Mouse (Mus musculus): ENCODE measurements around the gene Usp7.
A peak's percentile ranks its signal among the peaks of the same experiment; 100 is the strongest.
"Not testable (repeated sequence)": the region's sequence is repeated elsewhere in the genome, so short reads cannot be mapped to it uniquely, and the experiment has no call there.

The Usp7 gene

GRCm38 (mm10) chr16:8783198-8783913 lies 8.8 kb downstream of the Usp7 start:
- no peak for DNase-seq (ENCODE audit: low spot score in 2 of 2)

GRCm38 (mm10) chr16:8781660-8782059 lies 10.4 kb downstream of the Usp7 start:
- DNase-seq (ENCODE audit: low spot score in 2 of 2) = no peak

- DNase-seq (ENCODE audit: low spot score in 2 of 2) = no peak
Observed at GRCm38 (mm10) chr16:8781191-8781590, 10.9 kb downstream of the Usp7 start.

- no peak for DNase-seq (ENCODE audit: low spot score in 2 of 2)
Observed at GRCm38 (mm10) chr16:8780187-8780586, 11.9 kb downstream of the Usp7 start.

GRCm38 (mm10) chr16:8778697-8779096 lies 13.4 kb downstream of the Usp7 start:
- no peak for DNase-seq (ENCODE audit: low spot score in 2 of 2)

- DNase-seq (ENCODE audit: low spot score in 2 of 2) = no peak
Observed at GRCm38 (mm10) chr16:8777202-8777601, 14.9 kb downstream of the Usp7 start.

GRCm38 (mm10) chr16:8776634-8777033 lies 15.5 kb downstream of the Usp7 start:
- DNase-seq (ENCODE audit: low spot score in 2 of 2) = no peak

GRCm38 (mm10) chr16:8771086-8771485 lies 21.0 kb downstream of the Usp7 start:
- no peak for DNase-seq (ENCODE audit: low spot score in 2 of 2)

GRCm38 (mm10) chr16:8770342-8770741 lies 21.8 kb downstream of the Usp7 start:
- not testable (repeated sequence) for DNase-seq (ENCODE audit: low spot score in 2 of 2)

- no peak for DNase-seq (ENCODE audit: low spot score in 2 of 2)
Observed at GRCm38 (mm10) chr16:8769466-8769865, 22.6 kb downstream of the Usp7 start.

GRCm38 (mm10) chr16:8769065-8769464 lies 23.0 kb downstream of the Usp7 start:
- peak; percentile 50 to 61 for DNase-seq (ENCODE audit: low spot score in 2 of 2)

- no peak for DNase-seq (ENCODE audit: low spot score in 2 of 2)
Observed at GRCm38 (mm10) chr16:8768588-8768987, 23.5 kb downstream of the Usp7 start.

- DNase-seq (ENCODE audit: low spot score in 2 of 2) = no peak
Observed at GRCm38 (mm10) chr16:8768071-8768470, 24.0 kb downstream of the Usp7 start.

- peak; percentile 28 to 43 for DNase-seq (ENCODE audit: low spot score in 2 of 2)
Observed at GRCm38 (mm10) chr16:8767133-8768052, 24.7 kb downstream of the Usp7 start.

- DNase-seq (ENCODE audit: low spot score in 2 of 2) = no peak
Observed at GRCm38 (mm10) chr16:8766196-8766595, 25.9 kb downstream of the Usp7 start.

- DNase-seq (ENCODE audit: low spot score in 2 of 2) = no peak
Observed at GRCm38 (mm10) chr16:8764124-8764907, 27.8 kb downstream of the Usp7 start.

GRCm38 (mm10) chr16:8763028-8763427 lies 29.1 kb downstream of the Usp7 start:
- peak; percentile 49 to 50 for DNase-seq (ENCODE audit: low spot score in 2 of 2)

GRCm38 (mm10) chr16:8761894-8762293 lies 30.2 kb downstream of the Usp7 start:
- DNase-seq (ENCODE audit: low spot score in 2 of 2) = no peak

GRCm38 (mm10) chr16:8761005-8761404 lies 31.1 kb downstream of the Usp7 start:
- no peak for DNase-seq (ENCODE audit: low spot score in 2 of 2)

GRCm38 (mm10) chr16:8758979-8759378 lies 33.1 kb downstream of the Usp7 start:
- no peak for DNase-seq (ENCODE audit: low spot score in 2 of 2)

GRCm38 (mm10) chr16:8758193-8758592 lies 33.9 kb downstream of the Usp7 start:
- DNase-seq (ENCODE audit: low spot score in 2 of 2) = no peak

GRCm38 (mm10) chr16:8757586-8757985 lies 34.5 kb downstream of the Usp7 start:
- DNase-seq (ENCODE audit: low spot score in 2 of 2) = not testable (repeated sequence)

Data from right cerebral cortex, adult 2 months (tissue).